Mouse (Mus musculus): ENCODE measurements around the gene Zfp235. TPM values are rescaled to one million over a fixed set of nuclear protein-coding genes. Genes with fewer than 3 reads are reported as not detected.

Gene Zfp235
- polyA plus RNA-seq, 1 experiment from 2014 or later: 8.3 TPM

Other genes starting within 250 kb of the Zfp235 start
- gene Vmn1r178, start 242.2 kb upstream of the Zfp235 start, polyA plus RNA-seq (2016; fragmentation: Nextera tagmentation; extraction: Ambion mirVana): not detected in 2 replicates
- not detected in 2 replicates for gene Vmn1r179, start 207.2 kb upstream of the Zfp235 start, polyA plus RNA-seq (2016; fragmentation: Nextera tagmentation; extraction: Ambion mirVana)
- not detected in 2 replicates for gene Vmn1r180, start 183.5 kb upstream of the Zfp235 start, polyA plus RNA-seq (2016; fragmentation: Nextera tagmentation; extraction: Ambion mirVana)
- gene Vmn1r181, start 159.6 kb upstream of the Zfp235 start, polyA plus RNA-seq (2016; fragmentation: Nextera tagmentation; extraction: Ambion mirVana): not detected in 2 replicates
- gene V1rd19, start 132.5 kb upstream of the Zfp235 start, polyA plus RNA-seq (2016; fragmentation: Nextera tagmentation; extraction: Ambion mirVana): not detected in 2 replicates
- gene Vmn1r183, start 80.9 kb upstream of the Zfp235 start, polyA plus RNA-seq (2016; fragmentation: Nextera tagmentation; extraction: Ambion mirVana): 0.01 TPM in 1 of 2 replicates, not detected in the other
- gene Zfp180, start 52.2 kb upstream of the Zfp235 start, polyA plus RNA-seq (2016; fragmentation: Nextera tagmentation; extraction: Ambion mirVana): 15.5 and 16.1 TPM in 2 replicates
- gene Zfp112, start 21.9 kb upstream of the Zfp235 start, polyA plus RNA-seq (2016; fragmentation: Nextera tagmentation; extraction: Ambion mirVana): 4.2 TPM in 2 replicates
- 3.7 and 4.0 TPM in 2 replicates for gene Zfp114, start 40.9 kb downstream of the Zfp235 start, polyA plus RNA-seq (2016; fragmentation: Nextera tagmentation; extraction: Ambion mirVana)
- 8.0 and 8.3 TPM in 2 replicates for gene Zfp111, start 77.3 kb downstream of the Zfp235 start, polyA plus RNA-seq (2016; fragmentation: Nextera tagmentation; extraction: Ambion mirVana)
- gene Zfp109, start 103.4 kb downstream of the Zfp235 start, polyA plus RNA-seq (2016; fragmentation: Nextera tagmentation; extraction: Ambion mirVana): 3.1 and 4.6 TPM in 2 replicates
- 2.2 and 2.5 TPM in 2 replicates for gene Zfp108, start 120.6 kb downstream of the Zfp235 start, polyA plus RNA-seq (2016; fragmentation: Nextera tagmentation; extraction: Ambion mirVana)
- gene Zfp93, start 136.3 kb downstream of the Zfp235 start, polyA plus RNA-seq (2016; fragmentation: Nextera tagmentation; extraction: Ambion mirVana): 5.4 and 6.0 TPM in 2 replicates
- 17.0 and 17.7 TPM in 2 replicates for gene Zfp61, start 167.1 kb downstream of the Zfp235 start, polyA plus RNA-seq (2016; fragmentation: Nextera tagmentation; extraction: Ambion mirVana)
- gene Zfp94, start 182.5 kb downstream of the Zfp235 start, polyA plus RNA-seq (2016; fragmentation: Nextera tagmentation; extraction: Ambion mirVana): 5.5 and 5.6 TPM in 2 replicates
- gene Tescl, start 199.8 kb downstream of the Zfp235 start, polyA plus RNA-seq (2016; fragmentation: Nextera tagmentation; extraction: Ambion mirVana): 0.31 TPM in 1 of 2 replicates, not detected in the other
- gene Lypd5, start 215.0 kb downstream of the Zfp235 start, polyA plus RNA-seq (2016; fragmentation: Nextera tagmentation; extraction: Ambion mirVana): not detected in 2 replicates
- 6.9 and 7.8 TPM in 2 replicates for gene Kcnn4, start 236.1 kb downstream of the Zfp235 start, polyA plus RNA-seq (2016; fragmentation: Nextera tagmentation; extraction: Ambion mirVana)

Measured in heart, embryonic 12.5 days (tissue).